Mouse (Mus musculus) limb, embryonic 15.5 days (tissue): ENCODE measurements at regions not wholly inside any gene's neighbourhood (a gene's known extent, or its start where the extent isn't known, plus 50 kb on each side); places are given as distances from the start of the nearest gene placed in this dataset.

Source experiments
- ATAC-seq: fragments of 200-750 bp; cut with Nextera tagmentation; 2 replicates; pipeline ENCODE4 v1.8.0; 2017; ENCODE audit warnings: low read depth, moderate TSS enrichment; ENCODE audit not compliant: insufficient number of reproducible peaks, low FRiP score, low TSS enrichment
- H3K27ac ChIP-seq: fragments of 300-500 bp; sonication (generic); 2 replicates; pipeline ENCODE4 v1.5.1; 2015; ENCODE audit warnings: moderate library complexity, mild to moderate bottlenecking, inconsistent platforms
- H3K27me3 ChIP-seq: fragments of 300-500 bp; sonication (generic); 2 replicates; pipeline ENCODE4 v1.6.1; 2015; ENCODE audit warnings: inconsistent platforms
- H3K36me3 ChIP-seq: fragments of 300-500 bp; sonication (generic); 2 replicates; pipeline ENCODE4 v1.6.1; 2015; ENCODE audit warnings: inconsistent platforms
- H3K4me1 ChIP-seq: fragments of 300-500 bp; sonication (generic); 2 replicates; pipeline ENCODE4 v1.6.1; 2015; ENCODE audit warnings: inconsistent platforms
- H3K4me2 ChIP-seq: fragments of 300-500 bp; sonication (generic); 2 replicates; pipeline ENCODE4 v1.6.1; 2015; ENCODE audit warnings: mild to moderate bottlenecking, inconsistent platforms
- H3K4me3 ChIP-seq: fragments of 300-500 bp; sonication (generic); 2 replicates; pipeline ENCODE4 v1.5.1; 2015; ENCODE audit warnings: mild to moderate bottlenecking, inconsistent platforms
- H3K9ac ChIP-seq: fragments of 300-500 bp; sonication (generic); 2 replicates; pipeline ENCODE4 v1.6.1; 2015; ENCODE audit warnings: inconsistent platforms
- H3K9me3 ChIP-seq: fragments of 300-500 bp; sonication (generic); 2 replicates; pipeline ENCODE4 v1.6.1; 2016; ENCODE audit warnings: inconsistent platforms
- WGBS: fragments of 180-500 bp; shearing (Covaris S2); methylation state at CpG from one replicate; pipeline ENCODE4 v1.1.7; 2015; 5-methylcytosine and 5-hydroxymethylcytosine counted together

DNA sequence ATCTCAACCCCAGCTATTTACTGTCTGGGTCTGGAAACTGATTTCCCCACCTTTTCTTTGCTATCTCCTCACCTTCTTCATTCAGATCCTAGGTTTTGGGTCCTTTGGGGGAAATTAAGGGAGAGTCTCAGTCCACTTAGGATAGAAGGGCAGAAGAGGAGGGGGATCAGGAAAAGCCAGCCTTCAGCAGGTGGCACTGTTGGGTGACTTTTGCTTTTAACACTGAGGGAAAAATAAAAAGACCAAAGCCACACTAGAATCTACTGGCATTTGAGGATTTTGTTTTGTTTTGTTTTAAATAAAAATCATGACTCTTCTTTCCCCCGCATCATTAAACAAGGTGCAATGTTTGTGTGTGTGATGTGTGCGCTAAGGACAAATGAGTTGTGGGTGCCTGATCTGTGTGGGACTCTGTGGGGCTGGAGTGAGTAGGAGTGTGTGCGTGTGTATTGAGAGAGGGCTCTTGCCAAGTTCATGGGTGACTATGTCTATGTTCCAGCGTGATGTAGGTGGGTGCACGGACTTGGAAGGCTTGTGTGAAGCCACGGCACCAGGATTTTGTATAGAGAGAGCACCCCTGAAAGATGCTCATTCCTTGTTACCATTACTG, 159.4 kb downstream of the Rps24 start:
- Histone ChIP-seq H3K4me3 (no peak overlapping the region), H3K9ac (no peak overlapping the region), H3K27ac (no peak overlapping the region), H3K4me1 (peaks cover 2% of the 10 kb centered on the region; the same call in 1 of the 2 replicates), H3K36me3 (no peaks in the 10 kb centered on the region), H3K27me3 (no peaks in the 10 kb centered on the region), H3K9me3 (no peaks in the 10 kb centered on the region), H3K4me2 (no peak overlapping the region)
- 73% methylated on average over 6 of the region's 6 CpGs for WGBS
- ATAC-seq = no peak

DNA sequence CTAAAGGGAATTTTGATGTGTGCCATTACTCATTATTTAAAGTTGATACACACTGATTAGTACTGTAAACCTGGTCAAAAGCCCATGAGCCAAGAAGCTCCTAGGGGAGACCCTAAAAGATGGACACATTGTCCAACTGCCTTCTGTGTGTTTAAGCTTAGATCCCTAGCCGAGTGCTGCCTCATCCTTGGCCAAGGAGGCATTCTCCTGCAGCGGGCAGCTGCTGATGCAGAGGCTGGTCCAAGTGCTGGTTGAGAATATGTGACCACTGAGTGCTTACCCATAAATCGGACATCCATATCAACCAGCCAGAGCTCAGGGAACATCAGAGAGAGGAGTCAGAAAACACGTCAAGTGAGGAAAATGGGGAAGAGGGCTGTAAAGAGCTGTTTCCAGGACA, 160.8 kb downstream of the Rps24 start:
- no peak overlapping the region for H3K4me2 ChIP-seq
- H3K27me3 ChIP-seq = no peaks in the 10 kb centered on the region
- H3K9me3 ChIP-seq = no peaks in the 10 kb centered on the region
- no peak overlapping the region for H3K27ac ChIP-seq
- WGBS = 81% methylated on average over 4 of the region's 4 CpGs
- H3K4me1 ChIP-seq = peaks cover 2% of the 10 kb centered on the region; the same call in 1 of the 2 replicates
- no peak for ATAC-seq
- no peaks in the 10 kb centered on the region for H3K36me3 ChIP-seq
- no peak overlapping the region for H3K4me3 ChIP-seq
- no peak overlapping the region for H3K9ac ChIP-seq

GRCm38 (mm10) chr14:24650195-24650901, 163.4 kb downstream of the Rps24 start:
- WGBS = 85% methylated on average over 7 of the region's 7 CpGs
- Histone ChIP-seq H3K9me3 (no peaks in the 10 kb centered on the region), H3K9ac (no peak overlapping the region), H3K27me3 (no peaks in the 10 kb centered on the region), H3K4me1 (peaks cover 4% of the 10 kb centered on the region; the same call in 1 of the 2 replicates), H3K4me3 (no peak overlapping the region), H3K4me2 (no peak overlapping the region), H3K27ac (no peak overlapping the region), H3K36me3 (no peaks in the 10 kb centered on the region)
- ATAC-seq = no peak

DNA sequence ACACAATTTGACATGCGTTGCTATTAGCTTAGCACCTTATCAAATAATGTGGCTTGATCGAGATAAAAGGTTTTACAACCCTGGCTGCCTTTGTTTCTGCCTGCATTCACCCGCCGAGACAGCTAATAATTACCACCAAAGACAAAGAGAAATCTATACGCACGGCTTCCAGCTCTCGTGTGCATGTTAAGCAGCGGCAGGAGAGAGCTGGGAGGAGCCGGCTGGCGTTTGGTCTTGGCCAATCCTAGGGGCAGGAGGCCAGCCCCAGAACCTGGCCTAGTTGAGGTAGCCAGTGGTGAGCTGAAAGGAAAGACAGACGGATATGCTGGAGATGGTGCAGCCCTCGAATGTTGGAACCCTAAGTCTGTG, 164.0 kb downstream of the Rps24 start:
- Histone ChIP-seq H3K9me3 (no peaks in the 10 kb centered on the region), H3K9ac (no peak overlapping the region), H3K4me3 (no peak overlapping the region), H3K27me3 (no peaks in the 10 kb centered on the region), H3K4me2 (no peak overlapping the region), H3K4me1 (peaks cover 9% of the 10 kb centered on the region; the same call in 1 of the 2 replicates), H3K27ac (no peak overlapping the region), H3K36me3 (no peaks in the 10 kb centered on the region)
- no peak for ATAC-seq
- WGBS = 53% methylated on average over 12 of the region's 12 CpGs

DNA sequence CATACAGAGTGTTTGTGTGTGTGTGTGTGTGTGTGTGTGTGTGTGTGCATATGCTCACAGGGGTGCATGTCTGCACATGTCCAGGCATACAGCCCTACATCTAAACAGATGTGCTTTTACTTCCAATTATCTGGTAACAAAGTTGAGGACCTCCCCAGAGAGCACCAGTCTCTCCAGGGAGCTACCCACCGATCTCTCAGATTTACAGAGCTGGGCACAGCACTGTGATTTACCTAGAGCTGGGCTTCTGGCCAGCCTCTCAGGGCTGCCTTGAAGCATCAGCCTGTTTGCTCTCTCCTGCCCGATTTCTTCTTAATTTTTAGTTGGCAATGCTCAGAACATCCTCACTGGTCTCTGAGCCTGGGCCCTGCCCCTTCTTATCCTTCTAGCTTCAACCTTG, 165.7 kb downstream of the Rps24 start:
- Histone ChIP-seq H3K4me2 (no peak overlapping the region), H3K4me3 (no peak overlapping the region), H3K9ac (no peak overlapping the region), H3K27me3 (no peaks in the 10 kb centered on the region), H3K27ac (no peak overlapping the region), H3K4me1 (peaks cover 10% of the 10 kb centered on the region; the same call in 1 of the 2 replicates), H3K9me3 (no peaks in the 10 kb centered on the region), H3K36me3 (no peaks in the 10 kb centered on the region)
- no peak for ATAC-seq
- WGBS = 49% methylated on average over 2 of the region's 2 CpGs

DNA sequence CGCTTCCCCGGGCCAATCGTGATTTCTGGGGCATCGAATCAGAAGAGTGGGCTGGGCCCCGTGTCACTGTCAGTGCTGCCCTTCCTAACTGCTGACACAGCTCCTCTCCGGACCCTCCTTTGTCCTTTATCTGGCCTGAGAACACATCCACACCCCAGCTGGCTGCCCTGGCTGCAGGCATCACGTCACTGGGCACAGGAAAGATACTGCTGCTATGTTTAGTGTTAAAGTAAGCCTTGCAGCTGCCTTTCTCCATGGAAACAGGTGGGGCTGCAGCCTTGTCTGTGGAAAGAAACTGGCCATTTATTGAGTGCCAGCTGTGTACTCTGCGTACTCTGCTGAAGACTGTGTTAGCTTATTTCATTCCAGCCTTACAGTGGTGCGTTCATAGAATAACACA, 168.7 kb downstream of the Rps24 start:
- 65% methylated on average over 9 of the region's 9 CpGs for WGBS
- peaks cover 10% of the 10 kb centered on the region; the same call in 1 of the 2 replicates for H3K4me1 ChIP-seq
- no peaks in the 10 kb centered on the region for H3K36me3 ChIP-seq
- H3K4me2 ChIP-seq = no peak overlapping the region
- no peak overlapping the region for H3K27ac ChIP-seq
- no peaks in the 10 kb centered on the region for H3K9me3 ChIP-seq
- H3K27me3 ChIP-seq = no peaks in the 10 kb centered on the region
- H3K4me3 ChIP-seq = no peak overlapping the region
- ATAC-seq = peak; percentile 40; the same call in 1 of the 2 replicates
- H3K9ac ChIP-seq = no peak overlapping the region

DNA sequence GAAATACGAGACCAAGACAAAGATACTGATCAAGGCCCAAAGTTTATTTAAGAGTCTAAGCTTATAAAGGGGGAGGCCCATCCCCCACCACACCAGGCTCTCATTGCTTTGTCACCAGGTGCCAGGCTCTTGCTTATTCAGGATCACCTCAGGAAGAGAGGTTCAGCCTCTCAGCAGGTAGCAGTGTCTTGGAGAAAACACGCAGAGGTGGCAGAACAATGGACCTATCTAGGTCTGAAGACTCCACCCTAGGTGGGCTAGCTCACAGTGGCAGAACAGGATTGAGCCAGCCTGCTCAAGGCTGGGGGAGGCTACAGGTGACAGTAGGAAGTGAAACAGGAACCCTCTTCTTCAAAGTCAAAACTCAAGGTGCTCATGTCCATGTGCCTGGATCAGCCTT, 174.9 kb downstream of the Rps24 start:
- Histone ChIP-seq H3K27ac (no peak overlapping the region), H3K9me3 (no peaks in the 10 kb centered on the region), H3K36me3 (no peaks in the 10 kb centered on the region), H3K27me3 (no peaks in the 10 kb centered on the region), H3K9ac (no peak overlapping the region), H3K4me3 (no peak overlapping the region), H3K4me2 (no peak overlapping the region), H3K4me1 (no peaks in the 10 kb centered on the region)
- no peak for ATAC-seq
- WGBS = 69% methylated on average over 2 of the region's 2 CpGs

- no peak overlapping the region for H3K27ac ChIP-seq
- H3K4me3 ChIP-seq = no peak overlapping the region
- no peaks in the 10 kb centered on the region for H3K9me3 ChIP-seq
- WGBS = 78% methylated on average over 4 of the region's 4 CpGs
- no peaks in the 10 kb centered on the region for H3K27me3 ChIP-seq
- no peaks in the 10 kb centered on the region for H3K36me3 ChIP-seq
- H3K9ac ChIP-seq = no peak overlapping the region
- ATAC-seq = no peak
- H3K4me1 ChIP-seq = no peaks in the 10 kb centered on the region
- no peak overlapping the region for H3K4me2 ChIP-seq
These were observed 178.3 kb downstream of the Rps24 start for GRCm38 (mm10) chr14:24665210-24665609.
